12 mouse cellular contexts compared by ENCODE assay signal in genomic region chr6:38523851-38524250, GRCm38 (mm10). TPM values are rescaled to one million over a fixed set of nuclear protein-coding genes. Genes with fewer than 3 reads are reported as not detected.
DNase-seq lines count a peak whose midpoint lies in the region; ATAC-seq and TF ChIP-seq lines count a peak whose summit lies in the region.
"Had no signal": no experiment of that assay in that cellular context is flagged by ENCODE, and none has a peak within 500 bp of the region (broad histone marks: within the 10 kb centered on the region; RNA-seq: fewer than 3 reads in every experiment).

No protein-coding gene starts in this region.

- no peak overlapping the region for H3K4me3 ChIP-seq in embryonic facial prominence, embryonic 13.5 days
- no peak overlapping the region for H3K4me3 ChIP-seq in embryonic facial prominence, embryonic 10.5 days
- peak overlapping the region; percentile 5; the same call in 1 of the 2 replicates for H3K4me3 ChIP-seq in liver, embryonic 12.5 days
- no peak overlapping the region for H3K4me3 ChIP-seq in stomach, postnatal 0 days (ENCODE audit: low read depth, low read length)
- H3K4me3 ChIP-seq: layer of hippocampus, adult 2 months; neural tube, embryonic 15.5 days had no signal

- no peaks in the 10 kb centered on the region for H3K27me3 ChIP-seq in embryonic facial prominence, embryonic 13.5 days
- no peaks in the 10 kb centered on the region for H3K27me3 ChIP-seq in embryonic facial prominence, embryonic 10.5 days (replicated peaks; ENCODE audit: low read depth, poor library complexity, severe bottlenecking)
- H3K27me3 ChIP-seq in liver, embryonic 12.5 days (replicated peaks), result no peaks in the 10 kb centered on the region
- H3K27me3 ChIP-seq in stomach, postnatal 0 days (ENCODE audit: control insufficient read depth, insufficient read depth, low read length), result no peaks in the 10 kb centered on the region
- H3K27me3 ChIP-seq: neural tube, embryonic 15.5 days had no signal

- peak overlapping the region; percentile 26; the same call in 1 of the 2 replicates for H3K4me2 ChIP-seq in embryonic facial prominence, embryonic 13.5 days
- H3K4me2 ChIP-seq in liver, embryonic 12.5 days, result peak overlapping the region; percentile 51
- 0 out of 2 replicates have a peak overlapping the region, but pooled peaks have one; percentile 14 for H3K4me2 ChIP-seq in stomach, postnatal 0 days (replicated peaks; ENCODE audit: low read depth)
- H3K4me2 ChIP-seq: hindbrain, embryonic 14.5 days; midbrain, embryonic 11.5 days; neural tube, embryonic 15.5 days had no signal

- H3K27ac ChIP-seq in embryonic facial prominence, embryonic 13.5 days, result no peak overlapping the region
- no peak overlapping the region for H3K27ac ChIP-seq in embryonic facial prominence, embryonic 10.5 days (replicated peaks)
- no peak overlapping the region for H3K27ac ChIP-seq in liver, embryonic 12.5 days
- no peak overlapping the region for H3K27ac ChIP-seq in stomach, postnatal 0 days (replicated peaks)
- H3K27ac ChIP-seq: hindbrain, embryonic 14.5 days; layer of hippocampus, adult 2 months; neural tube, embryonic 15.5 days had no signal

- 19% methylated on average over 8 of the region's 8 CpGs for WGBS in embryonic facial prominence, embryonic 13.5 days
- 16% methylated on average over 8 of the region's 8 CpGs for WGBS in embryonic facial prominence, embryonic 10.5 days
- WGBS in liver, embryonic 12.5 days (ENCODE audit: insufficient replicate concordance), result 11% methylated on average over 8 of the region's 8 CpGs
- WGBS in stomach, postnatal 0 days, result 12% methylated on average over 8 of the region's 8 CpGs

- no peak for ATAC-seq in embryonic facial prominence, embryonic 13.5 days (ENCODE audit: insufficient number of reproducible peaks, insufficient read depth, low FRiP score, low TSS enrichment, low read depth)
- 0 out of 2 replicates have a peak, but pooled peaks have one; percentile 47 for ATAC-seq in liver, embryonic 12.5 days
- peak; percentile 57; the same call in 1 of the 2 replicates for ATAC-seq in stomach, postnatal 0 days (ENCODE audit: low FRiP score, low TSS enrichment)
- no peak for ATAC-seq in inflammation-experienced regulatory T-cells, adult 6 months

- H3K36me3 ChIP-seq in embryonic facial prominence, embryonic 13.5 days, result no peaks in the 10 kb centered on the region
- H3K36me3 ChIP-seq in embryonic facial prominence, embryonic 10.5 days (replicated peaks), result peaks cover 5% of the 10 kb centered on the region
- H3K36me3 ChIP-seq in liver, embryonic 12.5 days, result no peaks in the 10 kb centered on the region
- no peaks in the 10 kb centered on the region for H3K36me3 ChIP-seq in stomach, postnatal 0 days (ENCODE audit: control insufficient read depth, insufficient read depth, low read length)

- H3K9ac ChIP-seq in embryonic facial prominence, embryonic 13.5 days, result no peak overlapping the region
- no peak overlapping the region for H3K9ac ChIP-seq in liver, embryonic 12.5 days
- no peak overlapping the region for H3K9ac ChIP-seq in stomach, postnatal 0 days (ENCODE audit: low read length)
- H3K9ac ChIP-seq: hindbrain, embryonic 14.5 days; neural tube, embryonic 15.5 days had no signal

- TF ChIP-seq CTCF in stomach, postnatal 0 days (IDR thresholded peaks at IDR 0.05; ENCODE audit: low read depth), result no peak

- TF ChIP-seq EP300 in stomach, postnatal 0 days (optimal IDR thresholded peaks at IDR 0.05), result no peak

- 0 out of 2 replicates have a peak, but pooled peaks cover 3% of the 10 kb centered on the region for H3K4me1 ChIP-seq in embryonic facial prominence, embryonic 13.5 days
- peaks cover 4% of the 10 kb centered on the region; the same call in 1 of the 2 replicates for H3K4me1 ChIP-seq in embryonic facial prominence, embryonic 10.5 days
- H3K4me1 ChIP-seq in liver, embryonic 12.5 days, result peaks cover 12% of the 10 kb centered on the region
- H3K4me1 ChIP-seq in stomach, postnatal 0 days (replicated peaks; ENCODE audit: control insufficient read depth, insufficient read depth), result no peaks in the 10 kb centered on the region
- H3K4me1 ChIP-seq: neural tube, embryonic 15.5 days had no signal

- DNase-seq in embryonic facial prominence, embryonic 10.5 days (ENCODE audit: low spot score), result no peak
- DNase-seq in urinary bladder, postnatal 25 days (ENCODE audit: low spot score), result peak; percentile 17
- no peak for DNase-seq in urinary bladder, adult 2 months (ENCODE audit: low spot score)
- peak; percentile 66 for DNase-seq in stomach, postnatal 0 days (ENCODE audit: low spot score)
- no peak for DNase-seq in layer of hippocampus, postnatal 36 days

- H3K9me3 ChIP-seq in embryonic facial prominence, embryonic 13.5 days, result no peaks in the 10 kb centered on the region
- no peaks in the 10 kb centered on the region for H3K9me3 ChIP-seq in embryonic facial prominence, embryonic 10.5 days
- no peaks in the 10 kb centered on the region for H3K9me3 ChIP-seq in liver, embryonic 12.5 days (replicated peaks)
- no peaks in the 10 kb centered on the region for H3K9me3 ChIP-seq in stomach, postnatal 0 days (ENCODE audit: control insufficient read depth, low read length)
- H3K9me3 ChIP-seq: neural tube, embryonic 15.5 days had no signal

RNA-seq across cellular contexts. Expression of gene Fmc1, which starts 9.5 kb away (rescaled TPM):
- polyA plus RNA-seq in embryonic facial prominence, embryonic 13.5 days (2015; fragmentation: Nextera tagmentation; extraction: Ambion mirVana), result 80.4 and 83.4 TPM in 2 replicates
- polyA plus RNA-seq in embryonic facial prominence, embryonic 10.5 days (2016; fragmentation: Nextera tagmentation; extraction: Ambion mirVana), result 97.6 and 102 TPM in 2 replicates
- polyA plus RNA-seq in urinary bladder, adult 2 months (2012; rRNA removed), result 103 and 104 TPM in 2 replicates
- 103 and 114 TPM in 2 replicates for polyA plus RNA-seq in liver, embryonic 12.5 days (2016; fragmentation: Nextera tagmentation; extraction: Ambion mirVana)
- polyA plus RNA-seq in stomach, postnatal 0 days (2015; fragmentation: Nextera tagmentation; extraction: Ambion mirVana), result 157 and 166 TPM in 2 replicates
- total RNA-seq in layer of hippocampus, postnatal 36 days (2021), result 10 to 100 TPM; 51.5 to 59.2 TPM
- 10 to 100 TPM; 56.4 to 72.0 (median 58.3) TPM for polyA plus RNA-seq in inflammation-experienced regulatory T-cells, adult 6 months (2017; shearing (Covaris generic))

RNA-seq across cellular contexts. Expression of gene Luc7l2, which starts 27.3 kb away (rescaled TPM):
- polyA plus RNA-seq in embryonic facial prominence, embryonic 13.5 days (2015; fragmentation: Nextera tagmentation; extraction: Ambion mirVana), result 59.2 and 68.8 TPM in 2 replicates
- polyA plus RNA-seq in embryonic facial prominence, embryonic 10.5 days (2016; fragmentation: Nextera tagmentation; extraction: Ambion mirVana), result 36.4 and 38.4 TPM in 2 replicates
- 160 and 174 TPM in 2 replicates for polyA plus RNA-seq in urinary bladder, adult 2 months (2012; rRNA removed)
- polyA plus RNA-seq in liver, embryonic 12.5 days (2016; fragmentation: Nextera tagmentation; extraction: Ambion mirVana), result 27.4 and 27.5 TPM in 2 replicates
- polyA plus RNA-seq in stomach, postnatal 0 days (2015; fragmentation: Nextera tagmentation; extraction: Ambion mirVana), result 19.2 and 24.2 TPM in 2 replicates
- 100 to 1,000 TPM; 177 to 202 TPM for total RNA-seq in layer of hippocampus, postnatal 36 days (2021)
- polyA plus RNA-seq in inflammation-experienced regulatory T-cells, adult 6 months (2017; shearing (Covaris generic)), result 100 to 1,000 TPM in 2 of 3 experiments, 10 to 100 TPM in 1; 77.5 to 211 (median 151) TPM

Comparison
In these comparisons a context has a peak if more than half of its experiments do, and no peak if none do; other contexts are left out.
1. DNase-seq: peak in urinary bladder, postnatal 25 days (single experiment) and stomach, postnatal 0 days (single experiment); none in embryonic facial prominence, embryonic 10.5 days (single experiment), urinary bladder, adult 2 months (single experiment) and layer of hippocampus, postnatal 36 days (0 of 2).
2. ATAC-seq: peak in liver, embryonic 12.5 days (single experiment) and stomach, postnatal 0 days (single experiment); none in embryonic facial prominence, embryonic 13.5 days (single experiment) and inflammation-experienced regulatory T-cells, adult 6 months (single experiment).
3. Peak in every context shown above with its lines, with median percentiles within 50 percentile points of each other: H3K4me2 ChIP-seq.